Mouse (Mus musculus) kidney, adult 2 months (tissue): ENCODE results near the gene Sp9. TPM values are rescaled to one million over a fixed set of nuclear protein-coding genes. Genes with fewer than 3 reads are reported as not detected.

Experiments
- DNase-seq: peaks from one replicate; pipeline ENCODE4 v3.0.0; 2021
- H3K27ac ChIP-seq: fragments of 200-500 bp; 2 replicates; pipeline ENCODE4 v1.5.1; 2012; ENCODE audit warnings: low read depth, low read length, control low read depth, inconsistent platforms; ENCODE audit not compliant: insufficient read depth
- H3K27me3 ChIP-seq: fragments of 200-500 bp; replicated peaks from 2 replicates; pipeline ENCODE4 v1.6.1; 2012; ENCODE audit warnings: mild to moderate bottlenecking, moderate library complexity, low read length, inconsistent platforms; ENCODE audit not compliant: control insufficient read depth, insufficient read depth
- H3K36me3 ChIP-seq: fragments of 200-500 bp; 2 replicates; pipeline ENCODE4 v1.6.1; 2012; ENCODE audit warnings: mild to moderate bottlenecking, moderate library complexity, low read length, inconsistent platforms; ENCODE audit not compliant: control insufficient read depth, insufficient read depth
- H3K4me1 ChIP-seq: fragments of 200-500 bp; 2 replicates; pipeline ENCODE4 v1.6.1; 2011; ENCODE audit warnings: low read length; ENCODE audit not compliant: control insufficient read depth, insufficient read depth
- H3K4me3 ChIP-seq: fragments of 200-500 bp; 2 replicates; pipeline ENCODE4 v1.5.1; 2011; ENCODE audit warnings: mild to moderate bottlenecking, low read depth, low read length, control low read depth; ENCODE audit not compliant: insufficient read depth
- CTCF ChIP-seq: fragments of 200-500 bp; conservative IDR thresholded peaks from 2 replicates; pipeline ENCODE4 v1.5.1; 2011; ENCODE audit warnings: low read depth, mild to moderate bottlenecking, control low read depth, low read length, moderate library complexity, mixed read lengths; ENCODE audit not compliant: insufficient read depth, insufficient read length
- POLR2A ChIP-seq: fragments of 200-500 bp; IDR thresholded peaks from one replicate; pipeline ENCODE4 v1.6.1; 2011; ENCODE audit warnings: low read depth, low read length, control low read depth
- WGBS: fragments of 180-500 bp; shearing (Covaris S2); methylation state at CpG from one replicate; pipeline ENCODE4 v1.1.7; 2018; 5-methylcytosine and 5-hydroxymethylcytosine counted together
- polyA plus RNA-seq: library from polyadenylated mRNA; depleted of rRNA; stranded (reverse); fragments of >200 nt; gene quantifications from 2 replicates; pipeline ENCODE4 v1.2.3, GENCODE M21; 2012

Gene Sp9
- polyA plus RNA-seq, 1 experiment, result not detected

- DNase-seq, result peak; percentile 13
- TF ChIP-seq CTCF (no peak), POLR2A (no peak)
- H3K27me3 ChIP-seq, result peaks cover 30% of the 10 kb centered on the region
- H3K4me3 ChIP-seq, result no peak overlapping the region
- peaks cover 2% of the 10 kb centered on the region for H3K4me1 ChIP-seq
- 24% methylated on average over 8 of the region's 8 CpGs for WGBS
- no peak overlapping the region for H3K27ac ChIP-seq
- H3K36me3 ChIP-seq, result no peaks in the 10 kb centered on the region
These were observed 3.7 kb downstream of the Sp9 start for GRCm38 (mm10) chr2:73275261-73276040.

DNA sequence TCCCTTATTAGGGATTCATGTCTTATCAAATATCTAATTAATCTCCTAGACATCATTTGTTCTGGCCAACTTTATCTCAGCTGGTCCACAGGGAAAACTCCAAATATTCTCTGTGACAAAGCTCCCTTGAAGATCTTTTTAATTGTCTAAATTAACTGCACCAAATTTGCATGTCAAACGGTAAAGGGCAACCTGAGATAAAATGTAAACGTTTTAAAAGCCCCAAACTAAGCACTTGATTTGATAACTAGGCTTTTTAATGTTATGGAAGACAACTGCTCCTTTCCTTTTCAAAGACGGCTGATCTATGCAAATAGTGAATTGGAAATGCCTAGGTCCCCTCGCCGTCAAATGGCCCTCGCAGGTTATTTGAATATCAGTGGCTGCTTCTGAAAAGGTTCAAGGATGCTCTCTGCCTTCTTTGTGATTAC, 4.4 kb downstream of the Sp9 start:
- Histone ChIP-seq H3K36me3 (no peaks in the 10 kb centered on the region), H3K4me3 (no peak overlapping the region), H3K4me1 (peaks cover 2% of the 10 kb centered on the region), H3K27me3 (peaks cover 27% of the 10 kb centered on the region), H3K27ac (no peak overlapping the region)
- DNase-seq, result peak; percentile 24
- WGBS, result 6% methylated on average over 6 of the region's 6 CpGs
- no peak for TF ChIP-seq POLR2A
- no peak for TF ChIP-seq CTCF

DNA sequence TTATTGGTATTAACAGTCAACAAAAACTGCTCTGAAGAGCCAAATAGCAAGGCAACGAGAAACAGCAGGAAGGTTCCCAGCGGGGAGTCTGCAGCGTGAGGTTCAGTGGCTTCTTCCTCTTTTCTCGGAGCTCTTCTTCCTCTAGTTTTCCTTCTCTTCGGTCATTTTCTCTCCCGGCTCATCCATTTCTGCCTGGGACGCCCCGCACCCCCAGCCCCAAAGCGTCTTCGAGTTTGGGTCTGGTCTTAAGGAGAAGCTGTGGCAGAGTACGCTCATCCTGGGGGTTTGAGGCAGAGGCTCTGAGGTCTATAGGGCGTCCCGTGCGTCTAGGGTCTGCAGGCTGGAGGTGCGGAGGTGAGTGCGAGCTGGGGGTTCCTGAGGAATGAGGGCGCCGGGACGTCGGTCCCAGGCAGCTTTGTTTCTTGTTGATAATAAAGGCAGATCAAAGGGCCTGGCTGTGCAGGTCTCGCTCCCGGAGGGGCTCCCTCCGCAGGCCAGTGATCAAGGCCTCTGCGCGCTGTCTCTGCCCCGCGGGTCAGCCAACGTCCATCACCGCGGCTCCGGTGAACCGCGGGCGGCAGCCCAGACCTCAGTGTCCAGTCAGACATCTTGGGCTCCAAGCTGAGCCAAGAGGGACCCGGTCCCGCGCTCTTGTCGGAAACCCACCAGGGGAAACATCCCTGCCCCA, 5.4 kb downstream of the Sp9 start:
- Histone ChIP-seq H3K4me1 (peaks cover 2% of the 10 kb centered on the region), H3K27ac (no peak overlapping the region), H3K36me3 (no peaks in the 10 kb centered on the region), H3K27me3 (peaks cover 27% of the 10 kb centered on the region), H3K4me3 (no peak overlapping the region)
- TF ChIP-seq POLR2A, result no peak
- TF ChIP-seq CTCF, result no peak
- DNase-seq, result peak; percentile 11
- 5% methylated on average over 38 of the region's 38 CpGs for WGBS

DNA sequence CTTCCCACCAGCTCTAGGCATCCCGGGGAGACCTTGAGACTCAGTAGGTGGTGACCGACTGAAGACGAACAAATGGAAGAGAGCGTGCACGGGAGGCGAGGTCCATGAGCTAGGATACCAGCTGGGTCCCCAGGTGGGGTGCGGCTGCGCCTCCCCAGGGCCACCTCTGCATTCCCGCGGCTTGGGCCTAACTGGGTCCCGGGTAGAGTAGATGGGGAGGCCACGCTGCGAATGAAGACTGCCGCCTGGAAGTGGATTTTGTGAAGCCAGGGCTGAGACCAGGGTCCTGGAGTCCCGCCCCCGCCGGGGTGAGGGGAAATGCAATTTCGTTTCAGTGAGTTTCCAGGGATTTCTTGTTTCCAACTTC, 6.0 kb downstream of the Sp9 start:
- peaks cover 2% of the 10 kb centered on the region for H3K4me1 ChIP-seq
- no peak for TF ChIP-seq CTCF
- no peak for TF ChIP-seq POLR2A
- H3K27ac ChIP-seq, result no peak overlapping the region
- no peak overlapping the region for H3K4me3 ChIP-seq
- peaks cover 27% of the 10 kb centered on the region for H3K27me3 ChIP-seq
- no peaks in the 10 kb centered on the region for H3K36me3 ChIP-seq
- DNase-seq, result peak; percentile 14
- WGBS, result 5% methylated on average over 18 of the region's 18 CpGs

GRCm38 (mm10) chr2:73278131-73278854, 6.6 kb downstream of the Sp9 start:
- H3K4me3 ChIP-seq, result no peak overlapping the region
- 5% methylated on average over 20 of the region's 20 CpGs for WGBS
- H3K27me3 ChIP-seq, result peaks cover 23% of the 10 kb centered on the region
- no peaks in the 10 kb centered on the region for H3K36me3 ChIP-seq
- TF ChIP-seq CTCF (peak; percentile 94), POLR2A (no peak)
- DNase-seq, result peak; percentile 90
- no peaks in the 10 kb centered on the region; the same call in none of the 2 replicates for H3K4me1 ChIP-seq
- H3K27ac ChIP-seq, result no peak overlapping the region

DNA sequence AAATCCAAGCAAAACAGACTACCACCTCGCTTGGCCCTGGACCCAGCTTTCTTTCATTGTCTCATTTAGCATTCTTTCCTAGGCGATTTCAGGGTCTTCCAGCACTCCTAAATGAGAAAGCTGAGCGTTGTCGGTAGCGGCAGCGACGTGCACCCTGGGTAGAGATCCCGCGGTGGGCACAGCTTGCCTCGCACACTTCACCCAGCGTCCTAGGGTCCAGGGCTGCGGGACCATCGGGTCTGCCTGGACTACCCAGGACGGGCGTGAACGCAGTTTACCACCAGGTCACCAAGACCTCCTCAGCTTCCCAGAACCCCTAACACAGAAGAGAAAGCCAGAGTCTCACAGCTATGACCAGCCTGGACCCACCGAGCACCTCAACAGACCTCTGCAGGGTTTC, 7.1 kb downstream of the Sp9 start:
- H3K4me3 ChIP-seq, result no peak overlapping the region
- H3K27ac ChIP-seq, result no peak overlapping the region
- DNase-seq, result no peak
- H3K4me1 ChIP-seq, result no peaks in the 10 kb centered on the region; the same call in none of the 2 replicates
- no peak for TF ChIP-seq POLR2A
- no peak for TF ChIP-seq CTCF
- H3K27me3 ChIP-seq, result peaks cover 18% of the 10 kb centered on the region
- 5% methylated on average over 17 of the region's 17 CpGs for WGBS
- no peaks in the 10 kb centered on the region for H3K36me3 ChIP-seq
